9 mouse cellular contexts compared by ENCODE assay signal in genomic region chr17:12724767-12725744, GRCm38 (mm10). TPM values are rescaled to one million over a fixed set of nuclear protein-coding genes. Genes with fewer than 3 reads are reported as not detected.
DNase-seq lines count a peak whose midpoint lies in the region; ATAC-seq and TF ChIP-seq lines count a peak whose summit lies in the region.
"Had no signal": no experiment of that assay in that cellular context is flagged by ENCODE, and none has a peak within 500 bp of the region (broad histone marks: within the 10 kb centered on the region; RNA-seq: fewer than 3 reads in every experiment).

No protein-coding gene starts in this region.

- no peak for TF ChIP-seq CTCF in embryonic fibroblast, embryonic 13.5 days (IDR thresholded peaks at IDR 0.05; ENCODE audit: borderline replicate concordance, insufficient read depth, low read length)

- peaks cover 81% of the 10 kb centered on the region for H3K36me3 ChIP-seq in limb, embryonic 10.5 days
- H3K36me3 ChIP-seq in neural tube, embryonic 14.5 days (ENCODE audit: control insufficient read depth, insufficient read depth, low read length) = peaks cover 6% of the 10 kb centered on the region; the same call in 1 of the 2 replicates

- peak; percentile 65 to 87 for DNase-seq in adrenal gland, adult (ENCODE audit: inconsistent age in 2 of 2, low spot score in 1 of 2)
- no peak for DNase-seq in adrenal gland, postnatal 4 days (ENCODE audit: low spot score in 2 of 2)
- peak; percentile 54 for DNase-seq in 3134 (ENCODE audit: extremely low read depth, insufficient read length, low spot score)
- peak; percentile 76 for DNase-seq in heart, postnatal 4 days
- DNase-seq in limb, embryonic 10.5 days (ENCODE audit: low spot score) = peak; percentile 82

- H3K4me2 ChIP-seq in neural tube, embryonic 14.5 days (ENCODE audit: low read depth, low read length) = no peak overlapping the region

- TF ChIP-seq POLR2A in embryonic fibroblast, embryonic 13.5 days (IDR thresholded peaks at IDR 0.05; ENCODE audit: low read depth, low read length) = no peak

- H3K4me1 ChIP-seq in embryonic fibroblast, embryonic 13.5 days (ENCODE audit: control insufficient read depth, insufficient read depth, low read length) = peaks cover 18% of the 10 kb centered on the region
- H3K4me1 ChIP-seq in limb, embryonic 10.5 days = peaks cover 64% of the 10 kb centered on the region
- H3K4me1 ChIP-seq in neural tube, embryonic 14.5 days (ENCODE audit: control insufficient read depth, insufficient read depth, low read length) = peaks cover 11% of the 10 kb centered on the region

- H3K27me3 ChIP-seq in limb, embryonic 10.5 days (ENCODE audit: low read depth, poor library complexity, severe bottlenecking) = no peaks in the 10 kb centered on the region
- H3K27me3 ChIP-seq in neural tube, embryonic 14.5 days (ENCODE audit: control insufficient read depth, insufficient read depth, low read length) = no peaks in the 10 kb centered on the region

- no peak overlapping the region for H3K9ac ChIP-seq in neural tube, embryonic 14.5 days (replicated peaks; ENCODE audit: low read depth, low read length)

- no peak overlapping the region for H3K4me3 ChIP-seq in embryonic fibroblast, embryonic 13.5 days (ENCODE audit: insufficient read depth, low read length)
- H3K4me3 ChIP-seq in limb, embryonic 10.5 days = 0 out of 2 replicates have a peak overlapping the region, but pooled peaks have one; percentile 2
- no peak overlapping the region for H3K4me3 ChIP-seq in neural tube, embryonic 14.5 days (ENCODE audit: low read depth, low read length)
- H3K4me3 ChIP-seq: myocyte had no signal

- 33% methylated on average over 6 of the region's 6 CpGs for WGBS in limb, embryonic 10.5 days
- WGBS in neural tube, embryonic 14.5 days = 35% methylated on average over 6 of the region's 6 CpGs

- 0 out of 2 replicates have a peak, but pooled peaks have one; percentile 52 for ATAC-seq in neural tube, embryonic 14.5 days (ENCODE audit: low read depth)
- ATAC-seq in inflammation-experienced regulatory T-cells, adult 6 months = no peak

- peak overlapping the region; percentile 84 for H3K27ac ChIP-seq in embryonic fibroblast, embryonic 13.5 days (ENCODE audit: insufficient read depth, low read length)
- H3K27ac ChIP-seq in limb, embryonic 10.5 days = peak overlapping the region; percentile 80
- peak overlapping the region; percentile 52 for H3K27ac ChIP-seq in neural tube, embryonic 14.5 days (ENCODE audit: low read depth, low read length)

- no peaks in the 10 kb centered on the region for H3K9me3 ChIP-seq in limb, embryonic 10.5 days (replicated peaks)
- no peaks in the 10 kb centered on the region for H3K9me3 ChIP-seq in neural tube, embryonic 14.5 days (ENCODE audit: control insufficient read depth, low read length)

RNA-seq across cellular contexts. Expression of gene Igf2r, which starts 44.4 kb away (rescaled TPM):
- total RNA-seq in adrenal gland, postnatal 4 days (2021) = 10 to 100 TPM; 76.4 to 82.0 TPM
- polyA plus RNA-seq in embryonic fibroblast, embryonic 13.5 days (2011; ENCODE audit: insufficient read length, low read depth, missing spikeins) = 246 and 249 TPM in 2 replicates
- total RNA-seq in heart, postnatal 4 days (2021) = 100 to 1,000 TPM; 318 TPM
- polyA plus RNA-seq in limb, embryonic 10.5 days (2016; fragmentation: Nextera tagmentation; extraction: Ambion mirVana) = 30.3 and 35.6 TPM in 2 replicates
- 9.6 and 14.8 TPM in 2 replicates for polyA plus RNA-seq in neural tube, embryonic 14.5 days (2014; fragmentation: Nextera tagmentation; extraction: Ambion mirVana)
- 10 to 100 TPM; 14.8 to 40.1 (median 36.0) TPM for polyA plus RNA-seq in inflammation-experienced regulatory T-cells, adult 6 months (2017; shearing (Covaris generic))

RNA-seq across cellular contexts. Expression of gene Slc22a1, which starts 49.4 kb away (rescaled TPM):
- total RNA-seq in adrenal gland, postnatal 4 days (2021) = 10 to 100 TPM in 1 of 2 experiments, 1 to 10 TPM in 1; 4.5 to 17.4 TPM
- polyA plus RNA-seq in embryonic fibroblast, embryonic 13.5 days (2011; ENCODE audit: insufficient read length, low read depth, missing spikeins) = not detected in 2 replicates
- total RNA-seq in heart, postnatal 4 days (2021) = 10 to 100 TPM; 10.3 to 13.9 TPM
- not detected in 2 replicates for polyA plus RNA-seq in limb, embryonic 10.5 days (2016; fragmentation: Nextera tagmentation; extraction: Ambion mirVana)
- not detected in 2 replicates for polyA plus RNA-seq in neural tube, embryonic 14.5 days (2014; fragmentation: Nextera tagmentation; extraction: Ambion mirVana)
- 1 to 10 TPM in 1 of 3 experiments, under 1 TPM in 1, not detected in 1; 0.82 to 1.9 TPM for polyA plus RNA-seq in inflammation-experienced regulatory T-cells, adult 6 months (2017; shearing (Covaris generic))
- polyA plus RNA-seq: myocyte had no signal

Comparison
In these comparisons a context has a peak if more than half of its experiments do, and no peak if none do; other contexts are left out.
1. DNase-seq: peak in adrenal gland, adult (2 of 2), 3134 (single experiment), heart, postnatal 4 days (single experiment) and limb, embryonic 10.5 days (single experiment); none in adrenal gland, postnatal 4 days (0 of 2).
2. Peak in every context shown above with its lines, with median percentiles within 50 percentile points of each other: H3K27ac ChIP-seq.